Mouse (Mus musculus) hindbrain, embryonic 15.5 days (tissue): ENCODE results near the gene Ccpg1os. TPM values are rescaled to one million over a fixed set of nuclear protein-coding genes. Genes with fewer than 3 reads are reported as not detected.

ENCODE experiments used
- ATAC-seq: fragments of 200-750 bp; cut with Nextera tagmentation; 2 replicates; pipeline ENCODE4 v1.8.0; 2017; ENCODE audit warnings: low read depth, moderate number of reproducible peaks, moderate TSS enrichment; ENCODE audit not compliant: low FRiP score
- H3K27ac ChIP-seq: fragments of 300-500 bp; sonication (generic); replicated peaks from 2 replicates; pipeline ENCODE4 v1.5.1; 2015; ENCODE audit warnings: mild to moderate bottlenecking, inconsistent platforms
- H3K27me3 ChIP-seq: fragments of 300-500 bp; sonication (generic); 2 replicates; pipeline ENCODE4 v1.6.1; 2015; ENCODE audit warnings: control low read depth, inconsistent platforms
- H3K36me3 ChIP-seq: fragments of 300-500 bp; sonication (generic); 2 replicates; pipeline ENCODE4 v1.6.1; 2015; ENCODE audit warnings: control low read depth, inconsistent platforms
- H3K4me1 ChIP-seq: fragments of 300-500 bp; sonication (generic); replicated peaks from 2 replicates; pipeline ENCODE4 v1.6.1; 2015; ENCODE audit warnings: control low read depth, inconsistent platforms
- H3K4me2 ChIP-seq: fragments of 300-500 bp; sonication (generic); 2 replicates; pipeline ENCODE4 v1.6.1; 2015; ENCODE audit warnings: moderate library complexity, mild to moderate bottlenecking, inconsistent platforms
- H3K4me3 ChIP-seq: fragments of 300-500 bp; sonication (generic); 2 replicates; pipeline ENCODE4 v1.5.1; 2015; ENCODE audit warnings: mild to moderate bottlenecking, inconsistent platforms
- H3K9ac ChIP-seq: fragments of 300-500 bp; sonication (generic); 2 replicates; pipeline ENCODE4 v1.6.1; 2015; ENCODE audit warnings: inconsistent platforms
- H3K9me3 ChIP-seq: fragments of 300-500 bp; sonication (generic); 2 replicates; pipeline ENCODE4 v1.6.1; 2016; ENCODE audit warnings: control low read depth, inconsistent platforms
- WGBS: fragments of 180-500 bp; shearing (Covaris S2); methylation state at CpG from one replicate; pipeline ENCODE4 v1.1.7; 2015; 5-methylcytosine and 5-hydroxymethylcytosine counted together
- polyA plus RNA-seq: library from polyadenylated mRNA; unstranded; fragments of >200 nt; fragmentation: Nextera tagmentation; extraction: Ambion mirVana; gene quantifications from 2 replicates; pipeline ENCODE4 v1.2.1, GENCODE M21; 2015

Gene Ccpg1os
- polyA plus RNA-seq, 1 experiment from 2014 or later = 23.5 TPM

DNA sequence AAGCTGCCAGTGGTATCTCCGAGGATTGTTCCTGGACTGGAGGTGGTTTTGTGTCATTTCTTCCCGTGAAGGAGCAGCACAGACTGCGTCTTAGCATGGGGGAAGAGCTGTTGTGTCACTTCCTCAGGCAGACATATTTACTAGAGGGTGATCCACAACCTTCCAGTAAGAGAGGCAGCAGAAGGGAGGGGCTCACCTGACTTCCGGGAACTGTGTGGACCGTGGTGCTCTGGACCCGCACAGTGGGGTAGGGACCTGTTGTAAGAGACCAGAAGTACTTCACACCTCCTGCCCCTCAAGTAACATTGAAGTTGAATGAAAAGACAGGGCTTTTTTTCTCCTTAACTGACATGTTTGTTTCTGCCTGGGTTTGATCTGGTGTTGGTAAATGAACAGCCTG is 19.9 kb upstream of the Ccpg1os start:
- H3K4me1 ChIP-seq = no peaks in the 10 kb centered on the region
- no peaks in the 10 kb centered on the region for H3K9me3 ChIP-seq
- 90% methylated on average over 6 of the region's 6 CpGs for WGBS
- no peak overlapping the region for H3K27ac ChIP-seq
- no peak overlapping the region for H3K4me3 ChIP-seq
- ATAC-seq = no peak
- no peak overlapping the region for H3K9ac ChIP-seq
- H3K36me3 ChIP-seq = peaks cover 30% of the 10 kb centered on the region
- H3K4me2 ChIP-seq = no peak overlapping the region
- H3K27me3 ChIP-seq = no peaks in the 10 kb centered on the region

GRCm38 (mm10) chr9:73004076-73004475 is 18.9 kb upstream of the Ccpg1os start:
- H3K27ac ChIP-seq = no peak overlapping the region
- no peak overlapping the region for H3K4me3 ChIP-seq
- H3K4me1 ChIP-seq = no peaks in the 10 kb centered on the region
- no peak overlapping the region for H3K9ac ChIP-seq
- H3K27me3 ChIP-seq = no peaks in the 10 kb centered on the region
- WGBS = 88% methylated on average over 8 of the region's 8 CpGs
- H3K4me2 ChIP-seq = no peak overlapping the region
- ATAC-seq = no peak
- peaks cover 26% of the 10 kb centered on the region for H3K36me3 ChIP-seq
- no peaks in the 10 kb centered on the region for H3K9me3 ChIP-seq

DNA sequence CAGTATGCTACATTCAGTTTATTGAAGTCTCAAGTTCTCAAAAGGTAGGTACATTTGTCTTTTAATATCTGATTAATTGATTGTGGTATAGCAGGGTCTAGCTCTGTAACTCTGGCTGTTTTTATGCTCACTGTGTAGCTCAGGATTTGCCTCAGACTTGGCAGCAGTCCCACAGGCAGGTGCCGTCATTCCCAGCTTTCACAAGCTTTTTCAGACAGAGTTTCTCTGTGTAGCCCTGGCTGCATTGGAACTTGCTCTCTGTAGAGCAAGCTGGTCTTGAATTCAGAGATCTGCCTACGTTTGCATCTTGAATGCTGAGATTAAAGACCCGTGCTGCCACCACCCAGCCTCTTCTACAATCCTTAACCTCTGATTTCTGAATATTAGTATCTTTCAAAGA is 17.0 kb upstream of the Ccpg1os start:
- no peak overlapping the region for H3K4me2 ChIP-seq
- 76% methylated on average over 3 of the region's 3 CpGs for WGBS
- H3K4me1 ChIP-seq = no peaks in the 10 kb centered on the region
- H3K4me3 ChIP-seq = no peak overlapping the region
- no peak for ATAC-seq
- H3K9ac ChIP-seq = no peak overlapping the region
- H3K9me3 ChIP-seq = no peaks in the 10 kb centered on the region
- H3K36me3 ChIP-seq = peaks cover 22% of the 10 kb centered on the region
- H3K27me3 ChIP-seq = no peaks in the 10 kb centered on the region
- no peak overlapping the region for H3K27ac ChIP-seq

DNA sequence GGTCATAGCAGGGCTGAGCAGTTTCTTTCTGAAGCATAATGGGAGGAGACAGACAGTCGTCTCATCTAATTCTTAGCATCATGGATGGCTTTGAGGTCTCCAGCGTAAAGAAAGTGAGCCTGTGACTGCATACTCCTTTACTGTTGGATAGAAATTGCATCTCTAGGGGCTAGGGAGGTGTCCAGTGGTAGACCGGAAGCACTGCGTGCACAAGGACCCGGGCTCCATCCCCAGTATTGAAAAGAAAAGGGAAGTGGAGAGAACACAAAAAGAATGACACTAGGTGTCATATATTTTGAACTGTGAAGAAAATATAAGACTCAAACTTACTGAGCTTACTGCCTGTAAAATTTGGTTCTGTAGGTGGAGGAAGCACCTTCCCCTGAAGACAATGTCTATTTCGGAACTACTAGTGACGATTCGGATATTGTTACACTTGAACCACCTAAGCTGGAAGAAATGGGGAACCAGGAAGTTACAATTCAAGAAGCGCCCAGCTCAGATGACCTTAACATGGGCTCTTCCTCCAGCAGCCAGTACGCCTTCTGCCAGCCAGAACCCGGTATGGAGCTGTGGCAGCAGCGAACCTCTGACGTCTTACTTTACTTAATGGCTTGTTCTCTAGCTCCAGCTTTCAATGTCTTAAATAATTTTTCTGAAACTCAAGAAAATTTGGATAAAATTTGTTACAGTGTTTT is 16.3 kb upstream of the Ccpg1os start:
- ATAC-seq = no peak
- 91% methylated on average over 13 of the region's 13 CpGs for WGBS

GRCm38 (mm10) chr9:73000487-73000886 is 15.3 kb upstream of the Ccpg1os start:
- no peaks in the 10 kb centered on the region for H3K27me3 ChIP-seq
- WGBS = 79% methylated on average over 2 of the region's 2 CpGs
- no peak overlapping the region for H3K4me2 ChIP-seq
- no peak overlapping the region for H3K4me3 ChIP-seq
- no peaks in the 10 kb centered on the region for H3K4me1 ChIP-seq
- peaks cover 10% of the 10 kb centered on the region for H3K36me3 ChIP-seq
- H3K9me3 ChIP-seq = no peaks in the 10 kb centered on the region
- no peak for ATAC-seq
- no peak overlapping the region for H3K9ac ChIP-seq
- no peak overlapping the region for H3K27ac ChIP-seq

More for the DNA sequence above, 16.3 kb upstream of the Ccpg1os start:
- Histone ChIP-seq H3K4me3 (no peak overlapping the region), H3K9ac (no peak overlapping the region), H3K4me1 (no peaks in the 10 kb centered on the region), H3K4me2 (no peak overlapping the region), H3K27me3 (no peaks in the 10 kb centered on the region), H3K27ac (no peak overlapping the region), H3K9me3 (no peaks in the 10 kb centered on the region), H3K36me3 (peaks cover 18% of the 10 kb centered on the region)

DNA sequence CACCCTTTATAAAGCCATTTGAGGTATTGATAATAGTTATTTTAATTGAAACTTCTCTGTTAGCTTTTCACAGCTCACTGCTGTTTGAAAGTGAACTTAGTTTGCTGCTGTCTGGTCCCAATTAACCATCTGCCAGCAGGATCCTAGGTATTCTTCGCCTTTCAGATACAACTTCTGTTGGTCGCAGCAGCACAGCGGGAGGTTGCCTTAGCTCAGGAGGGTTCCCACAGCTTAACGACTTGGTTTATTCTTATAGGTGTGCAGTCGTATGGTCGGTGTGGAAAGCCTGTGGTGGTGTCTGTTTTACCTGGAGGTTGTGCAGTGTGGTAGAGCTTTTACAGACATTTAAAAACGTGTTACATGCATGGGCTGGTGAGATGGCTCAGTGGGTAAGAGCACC is 11.6 kb upstream of the Ccpg1os start:
- H3K4me3 ChIP-seq = no peak overlapping the region
- H3K27me3 ChIP-seq = no peaks in the 10 kb centered on the region
- no peak for ATAC-seq
- 0 out of 2 replicates have a peak, but pooled peaks cover 3% of the 10 kb centered on the region for H3K36me3 ChIP-seq
- 59% methylated on average over 7 of the region's 7 CpGs for WGBS
- H3K9ac ChIP-seq = no peak overlapping the region
- no peaks in the 10 kb centered on the region for H3K9me3 ChIP-seq
- no peaks in the 10 kb centered on the region for H3K4me1 ChIP-seq
- H3K4me2 ChIP-seq = no peak overlapping the region
- no peak overlapping the region for H3K27ac ChIP-seq

GRCm38 (mm10) chr9:72996167-72996566 is 11.0 kb upstream of the Ccpg1os start:
- Histone ChIP-seq H3K4me3 (no peak overlapping the region), H3K9me3 (no peaks in the 10 kb centered on the region), H3K4me2 (no peak overlapping the region), H3K36me3 (0 out of 2 replicates have a peak, but pooled peaks cover 3% of the 10 kb centered on the region), H3K27ac (no peak overlapping the region), H3K9ac (no peak overlapping the region), H3K27me3 (no peaks in the 10 kb centered on the region), H3K4me1 (no peaks in the 10 kb centered on the region)
- no peak for ATAC-seq

DNA sequence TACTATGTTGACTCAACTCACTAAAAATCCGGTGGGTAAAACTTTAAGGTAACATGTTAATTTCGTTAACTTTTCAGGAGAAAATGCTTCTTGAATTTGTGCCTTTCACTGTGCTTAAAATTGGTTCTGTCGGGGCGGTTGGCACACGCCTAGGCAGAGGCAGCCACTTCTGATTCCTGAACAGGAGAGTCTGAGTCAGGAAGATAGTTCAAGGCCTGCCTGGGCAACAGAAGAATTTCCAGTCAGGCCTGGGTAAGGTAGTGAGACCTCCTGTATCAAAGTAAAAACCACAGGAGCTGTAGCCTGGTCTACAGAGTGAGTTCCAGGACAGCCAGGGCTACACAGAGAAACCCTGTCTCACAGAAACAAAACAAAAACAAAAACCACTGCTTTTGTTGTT is 7.4 kb upstream of the Ccpg1os start:
- H3K27me3 ChIP-seq = no peaks in the 10 kb centered on the region
- H3K4me1 ChIP-seq = no peaks in the 10 kb centered on the region
- WGBS = 89% methylated on average over 5 of the region's 5 CpGs
- no peak overlapping the region for H3K9ac ChIP-seq
- H3K4me2 ChIP-seq = no peak overlapping the region
- no peak overlapping the region for H3K4me3 ChIP-seq
- no peaks in the 10 kb centered on the region for H3K9me3 ChIP-seq
- no peaks in the 10 kb centered on the region for H3K36me3 ChIP-seq
- no peak for ATAC-seq
- H3K27ac ChIP-seq = no peak overlapping the region

GRCm38 (mm10) chr9:72991420-72991819 is 6.2 kb upstream of the Ccpg1os start:
- H3K4me3 ChIP-seq = no peak overlapping the region
- WGBS = 94% methylated on average over 2 of the region's 2 CpGs
- ATAC-seq = no peak

GRCm38 (mm10) chr9:72988706-72989105 is 3.5 kb upstream of the Ccpg1os start:
- Histone ChIP-seq H3K27ac (no peak overlapping the region), H3K27me3 (no peaks in the 10 kb centered on the region), H3K9me3 (no peaks in the 10 kb centered on the region), H3K4me1 (peaks cover 23% of the 10 kb centered on the region), H3K4me2 (no peak overlapping the region), H3K4me3 (no peak overlapping the region), H3K36me3 (no peaks in the 10 kb centered on the region), H3K9ac (no peak overlapping the region)
- WGBS = 90% methylated on average over 5 of the region's 5 CpGs
- no peak for ATAC-seq

More at GRCm38 (mm10) chr9:72991420-72991819, 6.2 kb upstream of the Ccpg1os start:
- no peak overlapping the region for H3K9ac ChIP-seq
- H3K9me3 ChIP-seq = no peaks in the 10 kb centered on the region
- H3K27me3 ChIP-seq = no peaks in the 10 kb centered on the region
- H3K27ac ChIP-seq = no peak overlapping the region
- H3K4me1 ChIP-seq = peaks cover 10% of the 10 kb centered on the region
- H3K4me2 ChIP-seq = no peak overlapping the region
- H3K36me3 ChIP-seq = no peaks in the 10 kb centered on the region

DNA sequence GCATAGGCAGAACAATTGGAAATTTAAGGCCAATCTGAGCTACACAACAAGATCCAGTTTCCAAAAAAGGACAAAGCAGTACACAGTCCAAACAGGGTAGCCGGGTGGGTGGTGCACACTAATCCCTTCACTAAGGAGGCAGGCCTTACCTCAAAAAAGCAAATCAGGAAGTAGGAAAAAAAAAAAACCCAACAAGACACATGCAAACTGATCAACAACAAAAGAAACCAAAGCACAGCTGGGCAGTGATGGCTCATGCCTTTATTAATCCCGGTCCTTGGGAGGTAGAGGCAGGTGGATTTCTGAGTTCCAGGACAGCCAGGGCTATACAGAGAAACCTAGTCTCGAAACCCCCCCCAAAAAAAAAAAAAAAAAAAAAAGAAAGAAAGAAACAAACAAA is 2.5 kb upstream of the Ccpg1os start:
- WGBS = 73% methylated on average over 3 of the region's 3 CpGs

GRCm38 (mm10) chr9:72983066-72983465 is 2.1 kb downstream of the Ccpg1os start:
- no peaks in the 10 kb centered on the region for H3K9me3 ChIP-seq
- H3K27me3 ChIP-seq = no peaks in the 10 kb centered on the region
- 76% methylated on average over 2 of the region's 2 CpGs for WGBS
- no peak for ATAC-seq
- H3K4me1 ChIP-seq = peaks cover 23% of the 10 kb centered on the region
- H3K4me2 ChIP-seq = no peak overlapping the region
- H3K36me3 ChIP-seq = no peaks in the 10 kb centered on the region
- no peak overlapping the region for H3K27ac ChIP-seq
- H3K4me3 ChIP-seq = no peak overlapping the region
- H3K9ac ChIP-seq = no peak overlapping the region

More for the DNA sequence above, 2.5 kb upstream of the Ccpg1os start:
- Histone ChIP-seq H3K4me3 (no peak overlapping the region), H3K4me2 (no peak overlapping the region), H3K9me3 (no peaks in the 10 kb centered on the region), H3K4me1 (peaks cover 23% of the 10 kb centered on the region), H3K27ac (no peak overlapping the region), H3K27me3 (no peaks in the 10 kb centered on the region), H3K9ac (no peak overlapping the region), H3K36me3 (no peaks in the 10 kb centered on the region)
- no peak for ATAC-seq

DNA sequence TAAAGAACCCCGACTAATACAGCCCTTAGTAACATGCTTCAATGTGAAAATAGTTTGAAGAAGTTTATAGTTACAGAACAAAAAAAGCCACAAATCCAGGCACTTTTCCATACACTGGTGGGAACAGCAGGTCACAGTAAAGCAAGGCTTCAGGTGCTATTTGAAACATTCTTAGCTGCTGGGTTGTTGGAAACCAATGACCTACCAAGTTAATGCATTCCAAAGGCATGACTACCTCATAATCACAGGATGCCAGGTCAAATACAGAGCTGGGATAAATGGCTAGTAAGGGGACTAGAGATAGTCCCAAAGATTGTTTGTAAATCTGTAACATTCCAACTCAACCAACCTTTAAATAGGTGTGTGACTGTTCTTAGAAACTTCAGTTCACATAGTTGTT is 9.9 kb downstream of the Ccpg1os start:
- WGBS = 98% methylated on average over 1 of the region's 1 CpGs

More for the DNA sequence above, 9.9 kb downstream of the Ccpg1os start:
- Histone ChIP-seq H3K9ac (no peak overlapping the region), H3K27ac (no peak overlapping the region), H3K27me3 (no peaks in the 10 kb centered on the region), H3K4me1 (no peaks in the 10 kb centered on the region), H3K4me2 (no peak overlapping the region), H3K36me3 (no peaks in the 10 kb centered on the region), H3K4me3 (no peak overlapping the region), H3K9me3 (no peaks in the 10 kb centered on the region)
- ATAC-seq = no peak
